Mouse (Mus musculus): Measurements from ENCODE around the gene Tmcc3.

The Tmcc3 gene

DNA sequence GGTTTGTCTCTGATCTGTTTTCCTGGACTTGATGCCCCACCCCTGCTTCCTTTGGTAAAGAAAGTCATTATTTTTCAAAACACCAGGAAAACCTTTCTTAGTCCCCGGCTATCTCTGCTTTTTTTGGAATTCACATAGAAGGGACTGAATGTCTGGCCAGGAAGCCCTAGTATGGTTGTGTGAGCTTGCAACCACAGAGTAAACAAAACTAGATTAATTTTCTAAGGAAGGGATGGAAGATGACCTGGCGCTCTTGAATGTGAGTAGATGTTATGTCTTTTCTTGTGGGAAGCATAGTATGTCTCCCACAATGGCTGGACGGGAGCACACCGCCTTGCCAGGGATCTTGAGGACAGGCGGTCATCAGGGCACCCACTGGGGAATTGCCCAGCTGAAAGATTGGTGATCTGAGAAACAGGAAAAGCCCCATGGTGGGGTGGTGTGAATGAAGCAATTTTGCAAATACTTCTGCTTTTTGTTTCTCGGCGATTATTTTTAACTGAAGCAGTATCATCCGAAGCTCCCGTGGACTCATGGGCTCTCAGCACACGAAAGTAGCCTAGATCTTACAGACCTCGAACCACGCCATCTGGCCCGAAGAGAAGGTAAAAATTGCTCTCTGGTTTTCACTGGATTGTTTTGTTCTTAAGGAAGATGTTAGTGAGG lies 44.9 kb downstream of the Tmcc3 start:
- in situ Hi-C loops (cut with MboI; ENCODE audit: unreplicated experiment in 2 of 2), result no loop called here

DNA sequence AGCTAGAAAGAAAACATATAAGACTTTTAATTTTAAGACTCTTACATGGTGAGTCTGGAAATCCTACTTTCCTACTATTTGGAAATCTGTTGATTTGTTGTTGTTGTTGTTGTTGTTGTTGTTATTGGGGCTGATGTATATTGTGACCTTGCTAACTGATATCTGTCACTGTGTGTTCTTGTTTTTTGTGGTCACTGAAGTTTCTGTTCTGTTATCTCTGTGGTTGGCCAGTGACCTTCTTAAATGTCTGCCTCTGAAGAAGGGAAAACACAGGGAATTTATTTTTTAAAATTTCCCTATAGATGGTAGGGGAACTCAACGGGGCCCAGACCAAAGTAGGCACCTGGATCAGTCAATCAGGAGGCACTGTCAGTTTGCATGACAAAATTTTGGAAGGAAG lies 48.9 kb downstream of the Tmcc3 start:
- in situ Hi-C loops (cut with MboI; ENCODE audit: unreplicated experiment in 2 of 2), result no loop called here

DNA sequence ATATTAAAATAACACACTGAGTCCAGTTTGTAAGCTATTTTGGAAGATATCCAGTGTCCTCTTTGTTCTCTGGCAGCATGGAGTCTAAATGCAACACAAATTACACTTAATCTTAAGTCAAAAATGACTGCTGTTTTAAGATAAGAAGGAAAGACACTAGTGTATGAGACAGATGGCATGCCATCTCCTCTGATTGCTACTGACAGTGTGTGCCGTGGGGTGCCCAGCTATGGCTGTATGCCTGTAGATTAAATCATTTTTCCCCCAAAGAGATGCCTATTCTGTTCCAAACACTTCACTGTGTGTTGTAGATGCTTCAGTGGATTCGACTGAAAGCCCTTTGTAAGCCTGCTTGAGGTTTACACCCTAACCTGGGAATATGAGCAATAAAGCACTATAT lies 59.5 kb downstream of the Tmcc3 start:
- in situ Hi-C loops (cut with MboI; ENCODE audit: unreplicated experiment in 2 of 2), result no loop called here

DNA sequence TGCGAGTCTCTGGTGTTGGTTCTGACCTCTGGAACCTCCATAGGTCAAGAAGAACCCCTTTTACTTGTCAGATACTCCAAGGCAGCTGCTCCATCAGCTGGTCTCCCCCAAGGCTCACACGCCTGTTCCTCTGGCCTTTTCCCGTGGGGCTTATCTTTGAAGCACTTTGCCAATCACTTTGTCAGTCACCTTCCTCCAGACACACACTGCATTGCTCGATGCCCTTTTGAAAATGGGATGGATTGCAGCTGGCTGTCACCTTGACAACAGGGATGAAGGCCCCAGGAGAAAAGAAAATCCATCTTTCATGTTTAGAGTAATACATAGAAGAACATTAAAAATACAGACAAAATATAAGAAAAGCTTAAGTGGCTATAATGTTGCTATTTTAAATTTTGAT lies 65.2 kb downstream of the Tmcc3 start:
- in situ Hi-C loops (cut with MboI; ENCODE audit: unreplicated experiment in 2 of 2), result no loop called here

DNA sequence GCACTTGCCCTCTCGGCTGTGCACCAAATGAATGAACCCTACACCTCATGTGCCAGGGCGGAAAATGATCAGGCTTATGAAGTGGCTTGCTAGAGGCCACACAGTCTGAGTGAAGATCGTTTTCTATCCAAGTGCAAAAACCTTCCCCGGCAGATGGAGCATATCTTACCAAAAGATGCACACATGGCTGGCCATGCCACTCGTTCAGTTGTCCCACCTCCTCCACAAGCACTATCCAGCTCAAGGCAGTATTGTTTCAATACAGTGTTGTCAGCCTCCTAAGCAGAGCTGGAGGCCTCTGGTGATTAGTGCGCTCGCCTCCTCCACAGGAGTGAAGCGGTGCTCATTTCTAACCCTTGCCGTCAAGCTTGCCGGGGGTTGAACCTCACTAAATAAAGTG lies 66.1 kb downstream of the Tmcc3 start:
- in situ Hi-C loops (cut with MboI; ENCODE audit: unreplicated experiment in 2 of 2), result no loop called here

DNA sequence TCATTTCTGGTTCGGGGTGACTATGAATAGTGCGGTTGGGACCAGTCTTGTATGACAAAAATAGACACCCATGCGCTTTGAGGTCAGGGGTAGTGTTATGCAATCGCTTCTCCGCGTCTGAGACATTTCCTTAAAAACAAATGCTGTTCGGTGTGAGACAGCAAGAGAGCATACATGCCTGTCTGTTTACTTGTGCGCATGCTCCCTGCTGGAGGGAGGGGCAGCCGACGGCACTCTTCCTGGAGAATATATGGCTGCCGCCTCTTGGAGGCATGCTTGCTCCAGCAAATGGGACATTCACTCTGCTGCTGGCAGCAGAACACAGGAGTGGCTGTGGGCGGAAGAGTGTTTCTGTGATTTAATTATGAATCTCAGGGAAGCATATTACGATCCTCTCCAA lies 66.6 kb downstream of the Tmcc3 start:
- in situ Hi-C loops (cut with MboI; ENCODE audit: unreplicated experiment in 2 of 2), result no loop called here

DNA sequence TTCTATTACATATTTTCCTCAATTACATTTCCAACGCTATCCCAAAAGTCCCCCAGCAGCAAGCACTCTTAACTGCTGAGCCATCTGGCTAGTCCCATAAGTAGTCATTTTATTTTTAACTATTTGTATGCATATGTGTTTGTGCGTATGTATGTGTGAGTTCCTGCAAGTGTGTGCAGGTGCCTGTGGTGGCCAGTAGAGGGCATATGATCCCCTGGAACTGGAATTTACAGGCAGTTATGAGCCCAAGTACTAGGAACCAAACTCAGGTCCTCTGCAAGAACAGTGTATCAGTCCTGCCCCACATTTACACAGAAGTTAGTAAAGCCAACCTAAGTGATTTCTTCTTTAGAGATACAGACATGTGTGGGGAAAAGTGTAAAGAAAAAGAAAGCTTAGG lies 68.3 kb downstream of the Tmcc3 start:
- in situ Hi-C loops (cut with MboI; ENCODE audit: unreplicated experiment in 2 of 2), result no loop called here

DNA sequence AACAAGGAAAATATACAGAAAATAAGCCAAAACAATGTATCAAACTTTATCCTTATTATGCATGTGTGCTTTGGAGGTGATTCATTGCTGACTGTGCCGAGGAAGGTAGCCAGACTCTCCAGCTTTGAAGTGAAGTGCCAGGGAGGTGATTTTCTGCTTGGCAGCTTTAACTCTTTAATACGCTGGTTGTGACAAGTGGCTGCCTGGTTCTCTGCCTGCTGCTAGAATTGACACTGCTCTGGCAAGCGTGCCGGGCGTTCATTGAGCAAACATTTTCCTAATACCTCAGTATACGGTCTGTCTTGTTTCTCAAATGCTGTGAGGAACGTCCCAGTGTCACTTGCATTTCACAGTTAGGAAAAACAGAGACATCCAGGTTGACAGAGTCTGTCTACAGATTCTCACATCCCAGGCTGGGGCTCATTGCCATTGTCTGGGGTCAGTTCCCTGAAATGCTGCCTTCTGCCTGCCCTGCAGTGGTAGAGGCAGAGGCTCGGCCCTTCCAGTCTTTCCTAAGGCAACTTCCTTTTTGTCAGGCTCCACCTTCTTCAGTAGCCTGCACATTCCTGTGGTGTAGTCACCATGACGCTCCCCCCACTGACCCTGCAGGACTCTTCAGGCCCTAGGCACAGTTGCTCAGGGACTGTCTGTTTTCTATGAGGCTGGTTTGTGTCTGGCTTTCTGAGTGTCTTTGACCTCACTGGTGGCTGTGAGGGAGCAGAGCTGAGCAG lies 69.1 kb downstream of the Tmcc3 start:
- in situ Hi-C loops (cut with MboI; ENCODE audit: unreplicated experiment in 2 of 2), result no loop called here

DNA sequence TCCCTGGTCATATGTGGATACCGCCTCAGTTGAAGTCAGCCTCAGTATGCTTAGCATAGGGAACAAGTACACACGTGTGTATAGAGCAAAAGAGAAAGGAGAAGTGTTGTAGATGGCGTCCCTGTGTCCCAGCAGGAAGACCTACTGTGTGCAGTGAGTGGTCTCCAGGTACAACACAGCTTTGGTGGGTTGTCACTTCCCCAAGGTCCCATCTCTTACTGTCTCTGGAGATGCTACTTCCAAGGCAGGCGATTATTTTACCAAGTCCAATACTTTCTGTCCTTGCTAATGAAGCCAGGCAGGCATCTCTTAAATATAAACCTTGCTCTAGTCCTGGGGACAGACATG lies 69.6 kb downstream of the Tmcc3 start:
- in situ Hi-C loops (cut with MboI; ENCODE audit: unreplicated experiment in 2 of 2), result no loop called here

DNA sequence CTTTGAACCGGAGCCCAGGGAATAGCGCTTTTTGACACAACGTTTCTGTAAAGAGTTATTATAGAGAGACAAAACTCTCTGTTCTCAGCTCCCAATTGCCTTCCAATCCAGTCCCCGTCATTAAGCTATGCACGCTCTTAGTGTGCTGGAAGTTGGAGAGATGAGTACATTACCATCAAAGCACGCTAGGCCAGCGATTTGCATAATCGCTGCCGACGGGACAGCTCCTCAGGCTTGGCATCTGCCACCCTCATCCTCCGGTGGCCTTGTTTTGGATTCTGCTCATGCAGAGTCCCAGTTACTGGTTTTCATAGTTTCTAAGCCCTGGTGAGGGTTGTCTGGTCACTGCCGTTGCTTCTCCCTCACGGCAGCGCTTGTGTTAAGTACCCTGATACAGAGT lies 70.9 kb downstream of the Tmcc3 start:
- in situ Hi-C loops (cut with MboI; ENCODE audit: unreplicated experiment in 2 of 2), result no loop called here

DNA sequence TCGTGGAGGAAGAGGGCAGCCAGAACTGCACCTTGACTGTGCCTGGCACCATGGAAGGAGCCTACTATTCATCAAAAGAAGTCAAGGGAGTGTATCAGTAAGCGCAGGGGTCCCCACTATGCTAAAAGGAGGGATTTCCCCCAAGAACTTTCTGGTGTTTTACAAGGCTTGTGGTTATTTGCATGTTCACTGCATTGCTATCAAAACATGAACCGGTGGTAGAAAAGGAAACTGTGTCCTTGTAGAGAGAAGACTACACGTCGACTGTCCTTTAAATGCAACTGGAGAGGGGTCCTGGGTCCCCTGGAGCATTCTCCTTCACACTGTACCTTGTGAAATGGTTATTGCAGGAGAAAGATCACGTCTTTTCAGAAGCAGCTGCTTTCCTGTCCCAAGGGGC lies 71.8 kb downstream of the Tmcc3 start:
- in situ Hi-C loops (cut with MboI; ENCODE audit: unreplicated experiment in 2 of 2), result no loop called here

DNA sequence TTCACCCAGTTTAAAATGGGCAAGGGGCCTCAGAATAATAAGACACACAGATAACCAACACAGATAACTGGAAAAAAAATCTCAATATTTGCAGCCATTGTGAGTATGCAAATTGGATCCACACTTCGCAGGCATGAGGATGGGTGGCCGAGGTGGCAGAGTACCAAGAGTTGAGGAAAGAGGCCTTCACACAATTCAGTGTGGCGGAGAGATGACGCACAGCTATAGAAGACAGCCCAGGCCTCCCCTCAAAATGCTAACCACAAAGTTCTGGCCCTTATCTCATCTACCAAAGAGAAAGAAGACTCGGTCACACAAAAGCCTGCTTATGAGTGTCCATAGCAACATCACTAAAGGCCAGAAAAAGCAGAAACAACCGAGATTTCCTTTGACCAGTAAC lies 77.5 kb downstream of the Tmcc3 start:
- in situ Hi-C loops (cut with MboI; ENCODE audit: unreplicated experiment in 2 of 2), result no loop called here

DNA sequence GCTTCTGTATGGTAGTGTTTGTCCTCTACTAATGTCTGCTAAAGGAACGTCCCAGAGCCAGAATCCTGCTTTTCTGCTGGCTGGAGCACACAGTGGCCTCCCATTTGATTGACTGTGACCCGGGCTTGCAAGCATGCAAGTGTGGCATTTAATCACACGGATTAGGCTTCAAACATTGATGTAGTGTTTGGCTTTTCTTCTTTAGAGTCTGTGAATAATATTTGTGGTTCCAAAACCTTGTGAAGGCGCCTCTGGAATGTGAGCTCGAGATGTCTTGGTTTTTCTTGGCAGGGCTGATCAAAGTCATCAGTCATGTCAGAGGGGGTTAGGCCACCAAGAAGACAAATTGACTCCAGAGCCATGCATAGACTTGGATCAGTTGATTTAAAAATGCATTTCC lies 79.3 kb downstream of the Tmcc3 start:
- in situ Hi-C loops (cut with MboI; ENCODE audit: unreplicated experiment in 2 of 2), result no loop called here

DNA sequence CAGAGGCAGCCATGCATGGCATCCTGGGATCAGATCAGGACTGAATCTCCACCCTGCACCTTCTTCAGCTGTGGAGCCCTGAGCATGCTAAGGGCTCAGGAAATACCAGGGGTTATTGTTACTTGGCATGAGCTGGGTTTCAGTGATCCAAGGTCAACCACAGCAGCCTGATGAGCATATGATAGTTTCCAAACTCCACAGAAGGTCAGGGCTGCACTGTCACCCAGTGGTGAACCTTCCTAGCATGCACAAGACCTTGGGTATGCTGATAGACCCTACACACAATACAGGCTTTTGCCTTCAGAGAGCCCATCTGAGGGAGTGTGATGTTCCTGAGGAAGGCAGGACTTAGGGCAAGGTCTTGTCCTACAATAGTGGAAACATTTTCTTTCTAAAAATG lies 82.5 kb downstream of the Tmcc3 start:
- in situ Hi-C loops (cut with MboI; ENCODE audit: unreplicated experiment in 2 of 2), result no loop called here

DNA sequence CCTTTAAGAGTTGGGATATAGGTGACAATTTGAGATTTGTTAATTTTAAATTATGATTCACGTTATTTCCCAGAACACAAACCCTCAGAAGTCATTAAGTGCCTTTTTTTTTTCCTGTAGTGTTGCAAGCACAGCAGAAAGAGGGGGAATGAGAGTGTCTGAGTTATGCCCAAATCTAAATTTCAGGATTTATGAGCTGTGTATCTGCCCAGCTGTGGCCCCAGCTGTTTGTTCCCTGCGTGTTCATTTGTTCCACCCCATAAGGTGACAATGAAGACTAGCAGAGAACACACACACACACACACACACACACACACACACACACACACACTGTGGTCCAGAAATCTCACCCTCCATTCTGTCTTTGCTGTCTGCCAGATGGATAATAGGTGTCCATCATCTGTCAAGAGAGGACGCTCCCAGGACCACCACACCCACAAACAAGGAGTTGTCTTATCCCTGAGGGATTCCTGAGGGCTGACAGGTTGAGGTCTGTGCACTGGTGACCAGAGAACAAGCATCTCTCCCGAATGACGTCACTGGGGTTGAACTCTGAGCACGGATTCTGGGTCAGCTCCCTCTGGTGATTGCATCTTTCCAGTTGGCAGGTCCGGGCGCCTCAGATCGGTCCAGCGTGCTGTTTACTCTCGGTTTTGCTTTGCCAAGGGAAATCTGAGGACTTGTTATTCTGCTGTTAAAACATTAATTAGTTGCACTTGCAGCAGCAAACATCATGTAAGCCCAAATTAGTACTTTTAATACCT lies 86.3 kb downstream of the Tmcc3 start:
- in situ Hi-C loops (cut with MboI; ENCODE audit: unreplicated experiment in 2 of 2), result no loop called here

DNA sequence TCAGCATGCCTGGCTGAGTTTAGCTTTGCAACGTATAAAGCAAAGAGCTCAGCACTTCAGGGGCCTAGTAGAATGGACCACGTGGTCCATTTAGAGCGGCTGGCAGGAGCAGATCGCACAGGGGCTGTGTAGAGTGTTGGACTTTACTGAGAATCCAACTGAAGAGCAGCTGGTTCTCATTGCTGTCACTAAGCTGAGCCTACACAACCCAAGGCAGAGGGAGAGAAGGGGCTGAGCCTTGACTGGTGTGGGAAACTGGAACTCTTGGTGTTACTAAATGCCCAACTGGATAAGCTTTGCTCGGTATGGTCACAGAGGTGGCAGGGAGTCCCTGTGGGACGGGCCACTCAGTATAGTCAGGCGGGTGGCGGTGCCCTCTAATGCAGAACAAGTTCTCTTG lies 89.1 kb downstream of the Tmcc3 start:
- in situ Hi-C loops (cut with MboI; ENCODE audit: unreplicated experiment in 2 of 2), result loop anchor here (10.0 to 25.0 kb wide), 5 partner anchors 211 to 1086 kb away; no protein-coding TSS in a partner anchor

DNA sequence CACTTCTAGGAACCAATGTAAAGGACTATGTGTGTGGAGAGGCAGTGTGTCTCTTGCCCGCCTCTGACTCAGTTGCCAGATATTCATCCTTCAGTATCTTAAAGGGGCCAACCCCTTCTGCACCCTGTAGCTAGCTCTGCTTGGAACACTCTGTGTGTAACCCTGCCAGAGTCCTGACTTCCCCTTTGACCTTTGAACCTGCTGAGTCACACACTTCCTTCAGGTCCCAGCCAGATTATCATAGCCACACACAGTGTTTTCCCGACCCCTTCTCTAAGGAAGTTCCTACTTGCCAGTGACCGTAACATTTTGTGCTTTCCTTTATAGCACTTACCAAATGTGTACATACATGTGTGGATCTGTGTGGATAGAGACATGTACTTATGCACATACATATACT lies 93.7 kb downstream of the Tmcc3 start:
- in situ Hi-C loops (cut with MboI; ENCODE audit: unreplicated experiment in 2 of 2), result loop anchor here (5.0 to 25.0 kb wide), 6 partner anchors 207 to 1082 kb away; no protein-coding TSS in a partner anchor

DNA sequence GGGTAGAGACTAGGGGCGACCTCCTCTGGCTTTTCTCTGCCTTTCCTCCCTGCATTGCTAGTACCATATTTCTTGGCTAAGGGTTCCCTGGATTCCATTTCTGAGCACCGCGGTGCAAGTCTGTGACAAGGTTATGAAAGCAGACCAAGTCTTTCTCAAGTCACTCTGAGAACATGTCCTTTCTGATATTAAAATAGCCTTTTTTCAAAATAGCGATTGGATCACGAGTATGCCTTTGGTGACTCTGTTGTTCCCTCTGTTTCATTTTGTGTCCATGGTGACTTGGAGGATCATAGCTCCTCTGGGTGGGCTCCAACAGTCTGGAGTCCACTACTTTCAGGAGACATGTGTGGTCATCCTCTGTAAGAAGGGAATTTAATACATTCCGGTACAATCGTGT lies 95.1 kb downstream of the Tmcc3 start:
- in situ Hi-C loops (cut with MboI; ENCODE audit: unreplicated experiment in 2 of 2), result loop anchor here (5.0 to 25.0 kb wide), 6 partner anchors 205 to 1080 kb away; no protein-coding TSS in a partner anchor

DNA sequence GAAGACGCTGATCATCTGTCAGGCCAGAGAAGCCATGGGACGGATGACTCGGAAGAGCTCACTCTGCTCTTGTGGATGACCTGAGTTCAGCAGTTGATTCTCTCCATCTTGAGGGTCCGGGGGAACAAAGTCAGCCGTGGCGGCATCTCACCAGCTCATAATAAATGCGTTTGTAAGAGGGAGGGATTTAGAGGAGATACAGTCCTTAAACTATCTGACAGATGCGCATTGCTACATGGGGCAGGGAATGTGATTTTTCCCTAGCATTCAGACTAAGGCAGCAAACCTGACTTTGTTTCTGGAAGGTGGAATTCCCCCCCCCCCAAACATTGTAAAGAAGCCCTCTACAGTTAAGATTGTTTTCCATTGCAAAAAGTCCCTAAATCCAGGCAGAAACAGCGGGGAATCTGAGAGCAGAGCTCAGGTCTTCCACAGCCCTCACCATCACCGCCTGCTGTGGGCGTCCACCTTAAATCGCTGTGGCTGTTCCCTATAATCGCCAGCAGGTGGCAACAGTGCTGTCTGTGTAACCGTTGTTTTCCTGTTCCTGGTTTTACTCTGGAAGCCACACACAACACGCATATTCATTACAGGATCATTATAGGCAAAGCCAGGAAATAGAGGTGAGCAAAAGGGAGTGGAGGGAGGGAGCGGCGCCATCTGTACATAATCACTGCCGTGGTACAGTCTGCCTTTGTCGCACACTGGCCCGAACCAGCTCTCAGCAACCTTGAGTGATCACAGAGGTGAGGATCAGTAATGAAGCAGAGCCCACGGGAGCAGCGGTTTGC lies 96.8 kb downstream of the Tmcc3 start:
- in situ Hi-C loops (cut with MboI; ENCODE audit: unreplicated experiment in 2 of 2), result loop anchor here (5.0 to 25.0 kb wide), 6 partner anchors 204 to 1079 kb away; no protein-coding TSS in a partner anchor

DNA sequence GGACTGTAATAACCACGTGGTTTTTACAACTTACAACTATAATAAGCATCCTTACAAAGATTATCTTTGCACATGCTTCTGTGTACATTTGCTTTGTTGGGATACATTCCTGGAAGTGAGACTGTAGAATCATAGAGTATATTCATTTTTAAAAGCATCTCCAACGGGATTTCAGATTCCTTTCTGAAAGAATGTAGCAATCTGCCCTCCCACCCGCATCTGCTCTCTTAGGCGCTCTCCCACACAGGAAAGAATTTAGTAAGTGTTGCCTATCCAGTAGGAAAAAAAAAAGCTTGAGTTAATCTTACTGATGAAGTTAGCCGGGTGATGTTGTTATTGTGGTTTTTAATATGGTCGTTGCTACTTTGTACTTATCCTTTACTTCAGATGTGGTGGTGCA lies 97.9 kb downstream of the Tmcc3 start:
- in situ Hi-C loops (cut with MboI; ENCODE audit: unreplicated experiment in 2 of 2), result loop anchor here (5.0 to 25.0 kb wide), 6 partner anchors 203 to 1078 kb away; no protein-coding TSS in a partner anchor

DNA sequence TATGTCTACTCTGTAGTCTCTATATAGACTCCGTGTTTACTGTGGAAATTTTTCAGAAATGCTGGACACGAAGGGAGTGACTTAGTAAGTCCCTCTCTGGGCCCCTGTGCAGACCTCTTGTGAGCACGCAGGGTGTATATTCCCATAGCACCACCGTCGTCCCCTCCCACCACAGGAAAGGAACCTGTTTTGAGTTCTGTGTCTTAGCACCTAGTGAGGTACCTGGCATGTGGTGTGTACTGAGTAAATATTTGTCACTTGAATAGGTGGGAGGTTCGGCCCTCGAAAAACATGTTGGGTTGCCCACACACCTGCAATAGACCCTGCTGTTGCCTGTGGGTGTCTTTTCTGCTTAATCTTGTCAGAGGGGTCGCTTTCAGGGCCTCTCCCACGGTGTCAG lies 99.8 kb downstream of the Tmcc3 start:
- in situ Hi-C loops (cut with MboI; ENCODE audit: unreplicated experiment in 2 of 2), result loop anchor here (25.0 kb wide), 4 partner anchors 201 to 1076 kb away; no protein-coding TSS in a partner anchor
